In the genomic region with DNA sequence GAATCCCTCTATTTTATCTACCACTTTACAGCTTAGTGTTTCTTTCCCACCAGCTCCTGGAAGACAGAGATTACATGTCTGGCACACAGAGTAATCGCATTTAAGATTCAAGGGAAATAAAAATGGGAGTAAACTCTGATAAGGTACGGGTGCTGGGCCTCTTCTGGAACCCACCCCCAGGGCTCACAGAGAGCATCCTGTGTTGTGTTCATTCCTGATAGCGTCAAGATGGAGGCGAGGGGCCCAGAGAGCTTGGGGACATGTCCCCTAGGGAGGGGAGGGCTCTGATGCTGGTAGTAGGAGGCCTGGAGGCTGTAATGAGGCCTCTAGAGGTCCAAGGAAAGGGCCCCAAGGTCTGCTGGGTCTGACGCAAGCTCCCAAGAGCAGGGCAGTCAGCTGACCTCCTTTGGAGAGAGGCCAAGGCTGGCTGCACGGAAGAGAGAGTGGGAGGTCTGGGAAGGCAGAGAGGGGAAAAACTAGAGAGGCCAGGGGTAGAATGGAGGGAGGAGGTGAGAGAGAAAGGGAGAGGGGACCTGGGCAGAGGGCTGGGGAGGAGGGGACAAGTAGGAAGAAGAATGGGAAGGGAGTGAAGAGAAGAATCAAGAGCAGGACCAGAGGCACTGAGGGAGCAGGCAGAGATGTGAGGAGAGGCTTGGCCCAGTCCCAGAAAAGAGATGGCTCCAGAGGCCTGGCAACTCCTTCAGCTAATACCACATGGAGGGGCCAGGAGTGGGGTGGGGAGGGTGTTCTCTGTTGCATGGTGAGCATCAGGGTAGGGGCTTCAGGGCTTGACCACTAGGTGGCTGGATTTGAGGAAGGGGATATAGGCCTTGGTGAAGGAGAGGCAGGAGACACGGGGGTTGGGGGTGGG, we compare ENCODE assay signal across 8 mouse cellular contexts.
DNase-seq lines count a peak whose midpoint lies in the region; ATAC-seq and TF ChIP-seq lines count a peak whose summit lies in the region.

No protein-coding gene starts in this region.

- peak; percentile 16 for DNase-seq in right cerebral cortex, postnatal 4 days
- DNase-seq in right cerebral cortex, adult 18-20 months: no peak
- peak; percentile 83 for DNase-seq in heart, postnatal 4 days
- peak; percentile 45 for DNase-seq in limb, embryonic 14.5 days (ENCODE audit: low spot score)
- DNase-seq in midbrain, embryonic 14.5 days: peak; percentile 47
- DNase-seq in thymus, postnatal 36 days: no peak
- DNase-seq in left cerebral cortex, adult 2 months (ENCODE audit: extremely low spot score in 1 of 2, low spot score in 2 of 2): no peak

- H3K27me3 ChIP-seq in erythroblast, embryonic 14.5 days (ENCODE audit: control insufficient read depth): peaks cover 13% of the 10 kb centered on the region
- no peaks in the 10 kb centered on the region for H3K27me3 ChIP-seq in limb, embryonic 14.5 days (ENCODE audit: control insufficient read depth, insufficient read depth, low read length)
- no peaks in the 10 kb centered on the region for H3K27me3 ChIP-seq in midbrain, embryonic 14.5 days (ENCODE audit: control insufficient read depth, insufficient read depth, low read length)

- peak overlapping the region; percentile 31 for H3K4me3 ChIP-seq in erythroblast, embryonic 14.5 days (replicated peaks)
- no peak overlapping the region for H3K4me3 ChIP-seq in limb, embryonic 14.5 days (replicated peaks; ENCODE audit: low read length)
- H3K4me3 ChIP-seq in midbrain, embryonic 14.5 days (replicated peaks; ENCODE audit: low read depth, low read length): no peak overlapping the region
- no peak overlapping the region for H3K4me3 ChIP-seq in left cerebral cortex, adult 2 months

- no peak for TF ChIP-seq POLR2A in limb, embryonic 14.5 days (IDR thresholded peaks at IDR 0.05; ENCODE audit: borderline replicate concordance, extremely low read depth, insufficient read depth, insufficient read length)

- WGBS in limb, embryonic 14.5 days: 52% methylated on average over 7 of the region's 7 CpGs
- 55% methylated on average over 7 of the region's 7 CpGs for WGBS in midbrain, embryonic 14.5 days

- peaks cover 63% of the 10 kb centered on the region for H3K4me1 ChIP-seq in erythroblast, embryonic 14.5 days (ENCODE audit: control insufficient read depth)
- peaks cover 18% of the 10 kb centered on the region for H3K4me1 ChIP-seq in limb, embryonic 14.5 days (ENCODE audit: control insufficient read depth, insufficient read depth, low read length)
- no peaks in the 10 kb centered on the region for H3K4me1 ChIP-seq in midbrain, embryonic 14.5 days (ENCODE audit: control insufficient read depth, insufficient read depth, low read length)

- no peak overlapping the region for H3K4me2 ChIP-seq in limb, embryonic 14.5 days (replicated peaks; ENCODE audit: low read depth, low read length, severe bottlenecking)
- no peak overlapping the region for H3K4me2 ChIP-seq in midbrain, embryonic 14.5 days (ENCODE audit: low read length)

- no peak overlapping the region for H3K27ac ChIP-seq in limb, embryonic 14.5 days (replicated peaks; ENCODE audit: low read depth, low read length)
- H3K27ac ChIP-seq in midbrain, embryonic 14.5 days (replicated peaks; ENCODE audit: low read depth, low read length): no peak overlapping the region
- H3K27ac ChIP-seq in left cerebral cortex, adult 2 months: no peak overlapping the region

- intact Hi-C loops in left cerebral cortex, adult 2 months (cut with DNase I): no loop called here

- H3K9me3 ChIP-seq in erythroblast, embryonic 14.5 days (ENCODE audit: control insufficient read depth, low read length): no peaks in the 10 kb centered on the region
- H3K9me3 ChIP-seq in limb, embryonic 14.5 days (ENCODE audit: control insufficient read depth, low read length): no peaks in the 10 kb centered on the region
- no peaks in the 10 kb centered on the region for H3K9me3 ChIP-seq in midbrain, embryonic 14.5 days (ENCODE audit: control insufficient read depth, low read length)

- ATAC-seq in limb, embryonic 14.5 days (ENCODE audit: low FRiP score, low read depth): peak; percentile 32; the same call in 1 of the 2 replicates
- ATAC-seq in midbrain, embryonic 14.5 days (ENCODE audit: low FRiP score, low TSS enrichment): no peak; the same call in 1 of the 2 replicates

- H3K9ac ChIP-seq in limb, embryonic 14.5 days (ENCODE audit: low read depth, low read length, severe bottlenecking): no peak overlapping the region
- no peak overlapping the region for H3K9ac ChIP-seq in midbrain, embryonic 14.5 days (replicated peaks; ENCODE audit: low read length)

- no peaks in the 10 kb centered on the region for H3K36me3 ChIP-seq in erythroblast, embryonic 14.5 days (ENCODE audit: control insufficient read depth)
- H3K36me3 ChIP-seq in limb, embryonic 14.5 days (ENCODE audit: control insufficient read depth, insufficient read depth, low read length): no peaks in the 10 kb centered on the region
- no peaks in the 10 kb centered on the region for H3K36me3 ChIP-seq in midbrain, embryonic 14.5 days (ENCODE audit: control insufficient read depth, insufficient read depth, low read length)

- no peak for TF ChIP-seq CTCF in left cerebral cortex, adult 2 months (IDR thresholded peaks at IDR 0.05)

Comparison
In these comparisons a context has a peak if more than half of its experiments do, and no peak if none do; other contexts are left out.
1. DNase-seq: peak in right cerebral cortex, postnatal 4 days (single experiment), heart, postnatal 4 days (single experiment), limb, embryonic 14.5 days (single experiment) and midbrain, embryonic 14.5 days (single experiment); none in right cerebral cortex, adult 18-20 months (single experiment), thymus, postnatal 36 days (0 of 2) and left cerebral cortex, adult 2 months (0 of 2).